Mouse (Mus musculus) olfactory bulb, adult 2 months (tissue): Measurements from ENCODE around the gene Babam2.

Experiments used
- CTCF ChIP-seq: fragments of 200-500 bp; IDR thresholded peaks from 2 replicates; pipeline ENCODE4 v1.5.1; 2012; ENCODE audit warnings: low read depth, mild to moderate bottlenecking, low read length, moderate library complexity; ENCODE audit not compliant: insufficient read depth
- POLR2A ChIP-seq: fragments of 200-500 bp; IDR thresholded peaks from 2 replicates; pipeline ENCODE4 v1.6.1; 2012; ENCODE audit warnings: mild to moderate bottlenecking, low read depth, low read length, moderate library complexity; ENCODE audit not compliant: insufficient read depth

DNA sequence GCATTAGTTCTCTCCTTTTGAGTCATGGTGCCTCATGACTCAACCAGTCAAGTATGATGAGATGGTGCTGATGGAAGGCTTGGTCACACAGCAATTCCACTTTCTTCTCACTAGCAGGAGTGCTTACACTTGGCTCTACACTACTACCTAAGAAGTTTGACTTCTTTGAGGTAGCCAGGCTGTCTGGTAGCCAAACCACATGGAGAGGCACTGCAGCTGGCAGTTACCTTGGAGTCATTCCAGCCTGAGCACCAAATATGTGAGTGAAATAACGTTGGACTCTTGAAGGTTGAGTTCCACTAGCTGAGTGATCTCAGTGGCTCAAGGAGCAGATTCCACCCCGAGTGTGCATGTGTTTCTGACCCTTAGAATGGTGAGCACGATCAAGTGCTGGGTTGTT is 57.8 kb downstream of the Babam2 start:
- TF ChIP-seq CTCF = no peak
- no peak for TF ChIP-seq POLR2A
